Comparison of ENCODE assay signal across 8 mouse cellular contexts in genomic region chr4:65127291-65127590, GRCm38 (mm10). TPM values are rescaled to one million over a fixed set of nuclear protein-coding genes. Genes with fewer than 3 reads are reported as not detected.
DNase-seq lines count a peak whose midpoint lies in the region; ATAC-seq lines count a peak whose summit lies in the region.

No protein-coding gene starts in this region.

- no peak overlapping the region for H3K4me3 ChIP-seq in forebrain, embryonic 11.5 days (ENCODE audit: low read depth, low read length)
- H3K4me3 ChIP-seq in midbrain, embryonic 16.5 days (ENCODE audit: low read depth, low read length), result peak overlapping the region; percentile 63

- intact Hi-C loops in heart, postnatal 10 days (cut with DNase I), result loop anchor here (10.0 kb wide), 1 partner anchor 592 kb away; no protein-coding TSS in a partner anchor

- H3K27ac ChIP-seq in forebrain, embryonic 11.5 days (ENCODE audit: low read depth, low read length), result no peak overlapping the region
- H3K27ac ChIP-seq in midbrain, embryonic 16.5 days (ENCODE audit: low read length), result no peak overlapping the region

- H3K36me3 ChIP-seq in forebrain, embryonic 11.5 days (ENCODE audit: control insufficient read depth, insufficient read depth, low read length), result no peaks in the 10 kb centered on the region
- H3K36me3 ChIP-seq in midbrain, embryonic 16.5 days (ENCODE audit: control insufficient read depth, insufficient read depth, low read length), result no peaks in the 10 kb centered on the region

- no peaks in the 10 kb centered on the region; the same call in 1 of the 2 replicates for H3K27me3 ChIP-seq in forebrain, embryonic 11.5 days (ENCODE audit: control insufficient read depth, insufficient read depth, low read length)
- H3K27me3 ChIP-seq in midbrain, embryonic 16.5 days (ENCODE audit: control insufficient read depth, insufficient read depth, low read depth, low read length), result no peaks in the 10 kb centered on the region

- no peaks in the 10 kb centered on the region for H3K9me3 ChIP-seq in forebrain, embryonic 11.5 days (ENCODE audit: control insufficient read depth, low read length)
- no peaks in the 10 kb centered on the region for H3K9me3 ChIP-seq in midbrain, embryonic 16.5 days (replicated peaks; ENCODE audit: control insufficient read depth, low read length, poor library complexity, severe bottlenecking)

- DNase-seq in ovary, postnatal 14 days (ENCODE audit: low spot score), result peak; percentile 8
- no peak for DNase-seq in ovary, postnatal 10 days (ENCODE audit: low spot score)
- peak; percentile 57 for DNase-seq in forebrain, embryonic 11.5 days (ENCODE audit: low spot score)
- DNase-seq in heart, postnatal 10 days, result peak; percentile 68 to 78
- DNase-seq in kidney, postnatal 14 days, result peak; percentile 66
- DNase-seq in frontal cortex, postnatal 25 days (ENCODE audit: low spot score in 2 of 2), result no peak

- ATAC-seq in forebrain, embryonic 11.5 days (replicated peaks; ENCODE audit: low FRiP score), result no peak
- ATAC-seq in midbrain, embryonic 16.5 days, result 0 out of 2 replicates have a peak, but pooled peaks have one; percentile 14
- ATAC-seq in activated CD4-positive, CD25-positive, alpha-beta regulatory T cell, adult 4 months, result no peak

- no peaks in the 10 kb centered on the region for H3K4me1 ChIP-seq in forebrain, embryonic 11.5 days (replicated peaks; ENCODE audit: control insufficient read depth, insufficient read depth, low read length)
- peaks cover 12% of the 10 kb centered on the region; the same call in 1 of the 2 replicates for H3K4me1 ChIP-seq in midbrain, embryonic 16.5 days (ENCODE audit: control insufficient read depth, insufficient read depth, low read length)

- H3K4me2 ChIP-seq in forebrain, embryonic 11.5 days (ENCODE audit: low read depth, low read length, severe bottlenecking), result peak overlapping the region; percentile 79
- peak overlapping the region; percentile 84 for H3K4me2 ChIP-seq in midbrain, embryonic 16.5 days (ENCODE audit: low read length)

- WGBS in forebrain, embryonic 11.5 days, result 19% methylated on average over 6 of the region's 6 CpGs
- WGBS in midbrain, embryonic 16.5 days, result 15% methylated on average over 6 of the region's 6 CpGs

- no peak overlapping the region for H3K9ac ChIP-seq in forebrain, embryonic 11.5 days (ENCODE audit: low read length)
- no peak overlapping the region for H3K9ac ChIP-seq in midbrain, embryonic 16.5 days (ENCODE audit: low read depth, low read length)

RNA-seq across cellular contexts. Expression of gene Pappa, which starts 3.3 kb away (rescaled TPM):
- 3.9 and 4.1 TPM in 2 replicates for polyA plus RNA-seq in forebrain, embryonic 11.5 days (2014; fragmentation: Nextera tagmentation; extraction: Ambion mirVana)
- total RNA-seq in heart, postnatal 10 days (2021), result under 1 TPM; 0.94 to 0.98 TPM
- 0.70 and 0.75 TPM in 2 replicates for polyA plus RNA-seq in midbrain, embryonic 16.5 days (2015; fragmentation: Nextera tagmentation; extraction: Ambion mirVana)
- polyA plus RNA-seq in activated CD4-positive, CD25-positive, alpha-beta regulatory T cell, adult 4 months (2017; shearing (Covaris generic)), result not detected

Comparison
In these comparisons a context has a peak if more than half of its experiments do, and no peak if none do; other contexts are left out.
1. DNase-seq: peak in ovary, postnatal 14 days (single experiment), forebrain, embryonic 11.5 days (single experiment), heart, postnatal 10 days (2 of 2) and kidney, postnatal 14 days (single experiment); none in ovary, postnatal 10 days (single experiment) and frontal cortex, postnatal 25 days (0 of 2).